Mouse (Mus musculus) neural tube, embryonic 14.5 days (tissue): ENCODE results near the gene Folh1. TPM values are rescaled to one million over a fixed set of nuclear protein-coding genes. Genes with fewer than 3 reads are reported as not detected.
"Not testable (repeated sequence)": the region's sequence is repeated elsewhere in the genome, so short reads cannot be mapped to it uniquely, and the experiment has no call there.

ENCODE experiments used
- ATAC-seq: fragments of 200-750 bp; cut with Nextera tagmentation; 2 replicates; pipeline ENCODE4 v1.8.0; 2017; ENCODE audit warnings: low read depth, mild to moderate bottlenecking, moderate TSS enrichment, moderate library complexity
- H3K27ac ChIP-seq: fragments of 300-500 bp; sonication (generic); 2 replicates; pipeline ENCODE4 v1.5.1; 2014; ENCODE audit warnings: low read depth, mild to moderate bottlenecking, control low read depth, low read length, moderate library complexity, mixed read lengths
- H3K27me3 ChIP-seq: fragments of 300-500 bp; sonication (generic); 2 replicates; pipeline ENCODE4 v1.6.1; 2014; ENCODE audit warnings: low read length; ENCODE audit not compliant: control insufficient read depth, insufficient read depth
- H3K36me3 ChIP-seq: fragments of 300-500 bp; sonication (generic); 2 replicates; pipeline ENCODE4 v1.6.1; 2014; ENCODE audit warnings: low read length, mixed read lengths; ENCODE audit not compliant: control insufficient read depth, insufficient read depth
- H3K4me1 ChIP-seq: fragments of 300-500 bp; sonication (generic); 2 replicates; pipeline ENCODE4 v1.6.1; 2014; ENCODE audit warnings: low read length; ENCODE audit not compliant: control insufficient read depth, insufficient read depth
- H3K4me2 ChIP-seq: fragments of 300-500 bp; sonication (generic); 2 replicates; pipeline ENCODE4 v1.6.1; 2014; ENCODE audit warnings: mild to moderate bottlenecking, low read depth, low read length, control low read depth
- H3K4me3 ChIP-seq: fragments of 300-500 bp; sonication (generic); 2 replicates; pipeline ENCODE4 v1.5.1; 2014; ENCODE audit warnings: low read depth, low read length, control low read depth, mixed read lengths
- H3K9ac ChIP-seq: fragments of 300-500 bp; sonication (generic); replicated peaks from 2 replicates; pipeline ENCODE4 v1.6.1; 2014; ENCODE audit warnings: low read depth, mild to moderate bottlenecking, control low read depth, low read length, mixed read lengths
- H3K9me3 ChIP-seq: fragments of 300-500 bp; sonication (generic); 2 replicates; pipeline ENCODE4 v1.6.1; 2016; ENCODE audit warnings: low read length; ENCODE audit not compliant: control insufficient read depth
- WGBS: fragments of 180-500 bp; shearing (Covaris S2); extraction: QIAGEN DNeasy Blood & Tissue Kit; methylation state at CpG from one replicate; pipeline ENCODE4 v1.1.7; 2014; 5-methylcytosine and 5-hydroxymethylcytosine counted together
- polyA plus RNA-seq: library from polyadenylated mRNA; unstranded; fragments of >200 nt; fragmentation: Nextera tagmentation; extraction: Ambion mirVana; gene quantifications from 2 replicates; pipeline ENCODE4 v1.2.1, GENCODE M21; 2014

Folh1 gene
- polyA plus RNA-seq: 0.24 and 1.2 TPM in 2 replicates

GRCm38 (mm10) chr7:86775617-86776325 lies at the start of gene Folh1:
Gene Folh1, minus strand, starts transcription at chr7:86775943.
- H3K9me3 ChIP-seq: no peaks in the 10 kb centered on the region
- H3K27ac ChIP-seq: no peak within 1 kb of the TSS
- H3K4me1 ChIP-seq: no peaks in the 10 kb centered on the region
- WGBS: 3% methylated on average over 11 of the region's 11 CpGs
- H3K4me2 ChIP-seq: peak within 1 kb of the TSS; percentile 42
- peak; percentile 63 for ATAC-seq
- H3K4me3 ChIP-seq: peak within 1 kb of the TSS; percentile 12; the same call in 1 of the 2 replicates
- H3K36me3 ChIP-seq: no peaks in the 10 kb centered on the region
- H3K27me3 ChIP-seq: no peaks in the 10 kb centered on the region
- peak within 1 kb of the TSS; percentile 32; the same call in 1 of the 2 replicates for H3K9ac ChIP-seq

DNA sequence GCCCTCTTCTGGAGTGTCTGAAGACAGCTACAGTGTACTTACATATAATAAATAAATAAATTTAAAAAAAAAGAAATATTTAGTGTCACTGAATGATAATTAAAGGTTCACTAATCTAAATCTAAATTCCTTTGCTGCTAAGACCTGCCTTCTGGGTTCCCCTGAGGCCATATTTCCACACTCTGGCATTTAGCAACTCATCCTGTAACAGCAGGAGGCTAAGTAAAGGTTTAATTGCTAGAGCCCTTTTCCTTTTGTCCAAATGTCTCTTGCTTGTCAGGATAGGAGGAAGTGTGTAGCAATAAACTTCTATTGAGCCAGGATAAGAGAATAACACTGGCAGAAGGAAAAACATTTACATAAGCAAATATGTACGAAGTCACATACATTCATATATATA lies 40.7 kb upstream of the Folh1 start:
- Histone ChIP-seq H3K4me1 (no peaks in the 10 kb centered on the region), H3K4me2 (no peak overlapping the region), H3K4me3 (no peak overlapping the region), H3K36me3 (no peaks in the 10 kb centered on the region), H3K27ac (no peak overlapping the region), H3K27me3 (no peaks in the 10 kb centered on the region), H3K9me3 (no peaks in the 10 kb centered on the region), H3K9ac (no peak overlapping the region)
- no peak for ATAC-seq
- WGBS: 87% methylated on average over 1 of the region's 1 CpGs

DNA sequence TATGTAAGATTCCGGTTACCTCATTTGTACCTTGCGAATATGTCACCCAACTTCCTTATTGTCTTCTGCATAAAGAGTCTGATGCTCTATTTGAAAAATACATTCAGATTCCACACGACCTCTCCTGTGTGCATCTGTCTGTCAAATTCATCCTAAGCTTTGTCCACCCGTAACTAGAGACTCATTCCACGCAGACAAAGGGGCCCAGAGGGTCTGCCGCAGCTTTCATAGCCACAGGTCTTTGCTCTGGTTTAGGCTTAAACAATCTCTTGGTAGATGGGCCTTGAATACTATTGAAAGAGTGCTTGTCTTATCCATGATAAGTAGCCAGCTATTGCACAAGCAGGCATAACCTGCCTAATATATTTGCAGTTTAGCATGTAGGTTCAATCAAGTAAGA lies 40.0 kb upstream of the Folh1 start:
- H3K9ac ChIP-seq, H3K4me3 ChIP-seq, H3K27me3 ChIP-seq, H3K27ac ChIP-seq, H3K4me2 ChIP-seq, H3K36me3 ChIP-seq, H3K4me1 ChIP-seq, ATAC-seq, H3K9me3 ChIP-seq: not testable (repeated sequence)
- WGBS: 90% methylated on average over 6 of the region's 6 CpGs

- not testable (repeated sequence) for H3K27me3 ChIP-seq, H3K9me3 ChIP-seq, H3K4me1 ChIP-seq, H3K4me3 ChIP-seq, H3K4me2 ChIP-seq, H3K36me3 ChIP-seq, H3K9ac ChIP-seq, H3K27ac ChIP-seq, ATAC-seq
- 94% methylated on average over 4 of the region's 5 CpGs for WGBS
Observed at GRCm38 (mm10) chr7:86815241-86815640, 39.5 kb upstream of the Folh1 start.

GRCm38 (mm10) chr7:86794727-86795126 lies 19.0 kb upstream of the Folh1 start, which contains the start of gene Vmn2r77:
Gene Vmn2r77, plus strand, starts transcription at chr7:86795027.
- ATAC-seq: no peak
- Histone ChIP-seq H3K4me2 (no peak within 1 kb of the TSS), H3K27ac (no peak within 1 kb of the TSS), H3K4me1 (no peaks in the 10 kb centered on the region), H3K9me3 (no peaks in the 10 kb centered on the region), H3K36me3 (no peaks in the 10 kb centered on the region), H3K9ac (no peak within 1 kb of the TSS), H3K4me3 (no peak within 1 kb of the TSS), H3K27me3 (no peaks in the 10 kb centered on the region)

- H3K36me3 ChIP-seq: no peaks in the 10 kb centered on the region
- H3K27ac ChIP-seq: no peak overlapping the region
- no peak overlapping the region for H3K9ac ChIP-seq
- no peak overlapping the region for H3K4me3 ChIP-seq
- no peaks in the 10 kb centered on the region for H3K4me1 ChIP-seq
- H3K9me3 ChIP-seq: no peaks in the 10 kb centered on the region
- no peaks in the 10 kb centered on the region for H3K27me3 ChIP-seq
- no peak for ATAC-seq
- H3K4me2 ChIP-seq: no peak overlapping the region
- WGBS: 88% methylated on average over 3 of the region's 3 CpGs
Observed at GRCm38 (mm10) chr7:86771621-86772020, 4.1 kb downstream of the Folh1 start.

GRCm38 (mm10) chr7:86764628-86765027 lies 11.1 kb downstream of the Folh1 start:
- no peak overlapping the region for H3K27ac ChIP-seq
- H3K9me3 ChIP-seq: no peaks in the 10 kb centered on the region
- no peak overlapping the region for H3K9ac ChIP-seq
- no peak for ATAC-seq
- no peaks in the 10 kb centered on the region for H3K36me3 ChIP-seq
- no peak overlapping the region for H3K4me3 ChIP-seq
- no peak overlapping the region for H3K4me2 ChIP-seq
- no peaks in the 10 kb centered on the region for H3K4me1 ChIP-seq
- H3K27me3 ChIP-seq: no peaks in the 10 kb centered on the region

GRCm38 (mm10) chr7:86760751-86761150 lies 15.0 kb downstream of the Folh1 start:
- H3K4me1 ChIP-seq: no peaks in the 10 kb centered on the region
- H3K9me3 ChIP-seq: no peaks in the 10 kb centered on the region
- no peaks in the 10 kb centered on the region for H3K27me3 ChIP-seq
- WGBS: 92% methylated on average over 1 of the region's 1 CpGs
- H3K4me3 ChIP-seq: no peak overlapping the region
- no peak overlapping the region for H3K4me2 ChIP-seq
- no peaks in the 10 kb centered on the region for H3K36me3 ChIP-seq
- H3K9ac ChIP-seq: no peak overlapping the region
- no peak for ATAC-seq
- H3K27ac ChIP-seq: no peak overlapping the region

DNA sequence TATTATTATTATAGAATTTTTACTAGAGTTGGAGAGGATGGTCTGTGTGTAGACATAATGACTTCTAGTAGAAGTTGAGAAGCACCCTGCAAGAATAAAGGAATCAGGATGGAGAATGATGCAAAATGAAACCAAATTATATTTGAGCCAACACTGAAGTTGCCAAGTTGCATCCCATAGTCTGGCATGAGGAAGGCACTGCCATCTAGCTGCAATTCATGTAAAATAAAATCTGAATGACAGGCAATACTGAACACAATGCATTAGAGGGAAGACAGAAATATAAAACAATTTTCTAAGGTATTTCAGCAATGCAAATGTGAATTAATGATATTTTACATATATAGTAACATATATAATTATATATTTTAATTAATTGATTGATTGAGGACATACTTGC lies 50.7 kb downstream of the Folh1 start:
- H3K4me1 ChIP-seq: no peaks in the 10 kb centered on the region
- no peak for ATAC-seq
- H3K9me3 ChIP-seq: no peaks in the 10 kb centered on the region
- no peak overlapping the region for H3K4me2 ChIP-seq
- H3K4me3 ChIP-seq: no peak overlapping the region
- no peak overlapping the region for H3K27ac ChIP-seq
- no peaks in the 10 kb centered on the region for H3K36me3 ChIP-seq
- H3K9ac ChIP-seq: no peak overlapping the region
- no peaks in the 10 kb centered on the region for H3K27me3 ChIP-seq
